Mouse (Mus musculus): ENCODE data around the gene Eif3c. TPM values are rescaled to one million over a fixed set of nuclear protein-coding genes. Genes with fewer than 3 reads are reported as not detected.

Gene Eif3c
- polyA plus RNA-seq, 1 experiment from 2014 or later = 178 TPM

GRCm38 (mm10) chr7:126545631-126546030 lies 20.6 kb downstream of the Eif3c start:
- H3K27me3 ChIP-seq (replicated peaks) = no peaks in the 10 kb centered on the region
- H3K9ac ChIP-seq (replicated peaks) = no peak overlapping the region
- 98% methylated on average over 2 of the region's 2 CpGs for WGBS
- H3K9me3 ChIP-seq (replicated peaks) = no peaks in the 10 kb centered on the region
- H3K4me2 ChIP-seq = no peak overlapping the region
- ATAC-seq (ENCODE audit: low FRiP score) = no peak
- peaks cover 62% of the 10 kb centered on the region for H3K36me3 ChIP-seq
- no peaks in the 10 kb centered on the region for H3K4me1 ChIP-seq
- H3K27ac ChIP-seq (replicated peaks) = no peak overlapping the region
- no peak overlapping the region for H3K4me3 ChIP-seq (replicated peaks)

- no peak overlapping the region for H3K9ac ChIP-seq (replicated peaks)
- no peak overlapping the region for H3K27ac ChIP-seq (replicated peaks)
- ATAC-seq (ENCODE audit: low FRiP score) = no peak
- peaks cover 2% of the 10 kb centered on the region; the same call in 1 of the 2 replicates for H3K4me1 ChIP-seq
- H3K9me3 ChIP-seq (replicated peaks) = no peaks in the 10 kb centered on the region
- H3K4me3 ChIP-seq (replicated peaks) = no peak overlapping the region
- WGBS = 95% methylated on average over 1 of the region's 1 CpGs
- H3K36me3 ChIP-seq = peaks cover 23% of the 10 kb centered on the region
- no peak overlapping the region for H3K4me2 ChIP-seq
- peaks cover 6% of the 10 kb centered on the region for H3K27me3 ChIP-seq (replicated peaks)
Measured at GRCm38 (mm10) chr7:126541661-126542060, 24.6 kb downstream of the Eif3c start.

- Histone ChIP-seq H3K27me3 (replicated peaks) (peaks cover 9% of the 10 kb centered on the region), H3K4me3 (replicated peaks) (no peak overlapping the region), H3K9ac (replicated peaks) (no peak overlapping the region), H3K36me3 (no peaks in the 10 kb centered on the region), H3K27ac (replicated peaks) (no peak overlapping the region), H3K4me1 (peaks cover 14% of the 10 kb centered on the region), H3K4me2 (no peak overlapping the region), H3K9me3 (replicated peaks) (no peaks in the 10 kb centered on the region)
- ATAC-seq (ENCODE audit: low FRiP score) = no peak
- WGBS = 77% methylated on average over 5 of the region's 5 CpGs
Measured at GRCm38 (mm10) chr7:126537820-126538585, 28.2 kb downstream of the Eif3c start.

GRCm38 (mm10) chr7:126536466-126536865 lies 29.7 kb downstream of the Eif3c start:
- Histone ChIP-seq H3K9ac (replicated peaks) (peak overlapping the region; percentile 60), H3K4me2 (peak overlapping the region; percentile 93)
- WGBS = 63% methylated on average over 9 of the region's 9 CpGs

GRCm38 (mm10) chr7:126535766-126536165 lies 30.4 kb downstream of the Eif3c start:
- Histone ChIP-seq H3K4me2 (peak overlapping the region; percentile 93), H3K27ac (replicated peaks) (no peak overlapping the region), H3K27me3 (replicated peaks) (peaks cover 9% of the 10 kb centered on the region), H3K9me3 (replicated peaks) (no peaks in the 10 kb centered on the region), H3K36me3 (no peaks in the 10 kb centered on the region), H3K9ac (replicated peaks) (peak overlapping the region; percentile 60), H3K4me3 (replicated peaks) (peak overlapping the region; percentile 47), H3K4me1 (peaks cover 14% of the 10 kb centered on the region)
- no peak for ATAC-seq (ENCODE audit: low FRiP score)
- WGBS = 2% methylated on average over 28 of the region's 28 CpGs

More at GRCm38 (mm10) chr7:126536466-126536865, 29.7 kb downstream of the Eif3c start:
- Histone ChIP-seq H3K27ac (replicated peaks) (no peak overlapping the region), H3K4me1 (peaks cover 14% of the 10 kb centered on the region), H3K4me3 (replicated peaks) (peak overlapping the region; percentile 47), H3K36me3 (no peaks in the 10 kb centered on the region), H3K27me3 (replicated peaks) (peaks cover 9% of the 10 kb centered on the region), H3K9me3 (replicated peaks) (no peaks in the 10 kb centered on the region)
- ATAC-seq (ENCODE audit: low FRiP score) = no peak

- H3K9me3 ChIP-seq (replicated peaks) = no peaks in the 10 kb centered on the region
- H3K27me3 ChIP-seq (replicated peaks) = peaks cover 9% of the 10 kb centered on the region
- H3K36me3 ChIP-seq = no peaks in the 10 kb centered on the region
- no peak for ATAC-seq (ENCODE audit: low FRiP score)
- peaks cover 14% of the 10 kb centered on the region for H3K4me1 ChIP-seq
- no peak overlapping the region for H3K4me2 ChIP-seq
- H3K4me3 ChIP-seq (replicated peaks) = no peak overlapping the region
- H3K27ac ChIP-seq (replicated peaks) = no peak overlapping the region
- 85% methylated on average over 1 of the region's 1 CpGs for WGBS
- no peak overlapping the region for H3K9ac ChIP-seq (replicated peaks)
Measured at GRCm38 (mm10) chr7:126533434-126533833, 32.8 kb downstream of the Eif3c start.

GRCm38 (mm10) chr7:126528166-126528577 lies 38.0 kb downstream of the Eif3c start:
- H3K27me3 ChIP-seq (replicated peaks) = no peaks in the 10 kb centered on the region
- no peaks in the 10 kb centered on the region for H3K36me3 ChIP-seq
- peak; percentile 45; the same call in 1 of the 2 replicates for ATAC-seq (ENCODE audit: low FRiP score)
- peak overlapping the region; percentile 66 for H3K27ac ChIP-seq (replicated peaks)
- H3K4me1 ChIP-seq = peaks cover 4% of the 10 kb centered on the region; the same call in 1 of the 2 replicates
- 0 out of 2 replicates have a peak overlapping the region, but pooled peaks have one; percentile 30 for H3K4me2 ChIP-seq
- WGBS = 0% methylated on average over 1 of the region's 1 CpGs
- no peak overlapping the region for H3K9ac ChIP-seq (replicated peaks)
- H3K4me3 ChIP-seq (replicated peaks) = no peak overlapping the region
- H3K9me3 ChIP-seq (replicated peaks) = no peaks in the 10 kb centered on the region

- no peaks in the 10 kb centered on the region for H3K9me3 ChIP-seq (replicated peaks)
- H3K4me1 ChIP-seq = peaks cover 4% of the 10 kb centered on the region; the same call in 1 of the 2 replicates
- no peak overlapping the region for H3K4me3 ChIP-seq (replicated peaks)
- H3K27me3 ChIP-seq (replicated peaks) = no peaks in the 10 kb centered on the region
- H3K9ac ChIP-seq (replicated peaks) = no peak overlapping the region
- 83% methylated on average over 3 of the region's 3 CpGs for WGBS
- H3K4me2 ChIP-seq = no peak overlapping the region
- H3K27ac ChIP-seq (replicated peaks) = no peak overlapping the region
- ATAC-seq (ENCODE audit: low FRiP score) = no peak
- H3K36me3 ChIP-seq = no peaks in the 10 kb centered on the region
Measured at GRCm38 (mm10) chr7:126523316-126523715, 42.9 kb downstream of the Eif3c start.

GRCm38 (mm10) chr7:126519513-126519912 lies 46.7 kb downstream of the Eif3c start:
- Histone ChIP-seq H3K27me3 (replicated peaks) (no peaks in the 10 kb centered on the region), H3K4me1 (no peaks in the 10 kb centered on the region), H3K36me3 (no peaks in the 10 kb centered on the region), H3K4me3 (replicated peaks) (no peak overlapping the region), H3K9ac (replicated peaks) (no peak overlapping the region), H3K27ac (replicated peaks) (no peak overlapping the region), H3K4me2 (no peak overlapping the region), H3K9me3 (replicated peaks) (no peaks in the 10 kb centered on the region)
- 78% methylated on average over 2 of the region's 2 CpGs for WGBS
- ATAC-seq (ENCODE audit: low FRiP score) = no peak

GRCm38 (mm10) chr7:126518261-126518941 lies 47.8 kb downstream of the Eif3c start:
- H3K9me3 ChIP-seq (replicated peaks) = no peaks in the 10 kb centered on the region
- WGBS = 78% methylated on average over 5 of the region's 5 CpGs
- ATAC-seq (ENCODE audit: low FRiP score) = no peak

GRCm38 (mm10) chr7:126511287-126511686 lies 54.9 kb downstream of the Eif3c start:
- no peak overlapping the region for H3K9ac ChIP-seq (replicated peaks)
- 85% methylated on average over 3 of the region's 3 CpGs for WGBS
- no peak overlapping the region for H3K27ac ChIP-seq (replicated peaks)
- H3K9me3 ChIP-seq (replicated peaks) = no peaks in the 10 kb centered on the region
- ATAC-seq (ENCODE audit: low FRiP score) = no peak
- no peaks in the 10 kb centered on the region for H3K4me1 ChIP-seq
- no peaks in the 10 kb centered on the region for H3K36me3 ChIP-seq
- H3K4me2 ChIP-seq = no peak overlapping the region
- no peak overlapping the region for H3K4me3 ChIP-seq (replicated peaks)
- H3K27me3 ChIP-seq (replicated peaks) = no peaks in the 10 kb centered on the region

More at GRCm38 (mm10) chr7:126518261-126518941, 47.8 kb downstream of the Eif3c start:
- Histone ChIP-seq H3K9ac (replicated peaks) (no peak overlapping the region), H3K4me3 (replicated peaks) (no peak overlapping the region), H3K27me3 (replicated peaks) (no peaks in the 10 kb centered on the region), H3K4me2 (no peak overlapping the region), H3K36me3 (no peaks in the 10 kb centered on the region), H3K27ac (replicated peaks) (no peak overlapping the region), H3K4me1 (no peaks in the 10 kb centered on the region)
